Mouse (Mus musculus) liver, embryonic 18 days (tissue): Measurements from ENCODE around the gene Rbm15b. TPM values are rescaled to one million over a fixed set of nuclear protein-coding genes. Genes with fewer than 3 reads are reported as not detected.

Experiments
- polyA plus RNA-seq: library from polyadenylated mRNA; depleted of rRNA; stranded (reverse); fragments of >200 nt; gene quantifications from 2 replicates; pipeline ENCODE4 v1.2.3, GENCODE M21; 2012; rRNA removed

Gene Rbm15b
- polyA plus RNA-seq = 3.4 TPM in 2 replicates

GRCm38 (mm10) chr9:106886828-106887702, at the start of gene Rbm15b:
TSS of gene Rbm15b (minus strand) at chr9:106887428.

GRCm38 (mm10) chr9:106891829-106892551, 4.8 kb upstream of the Rbm15b start, which contains the start of gene Manf:
TSS of gene Manf (minus strand) at chr9:106891979.

Other genes with a start within 250 kb of the Rbm15b start
- not detected in 2 replicates for gene Grm2, start 231.3 kb downstream of the Rbm15b start, polyA plus RNA-seq
- 16.3 and 18.2 TPM in 2 replicates for gene Tex264, start 201.5 kb downstream of the Rbm15b start, polyA plus RNA-seq
- 2.3 and 2.8 TPM in 2 replicates for gene Rad54l2, start 98.2 kb downstream of the Rbm15b start, polyA plus RNA-seq
- gene Dcaf1, start 65.6 kb downstream of the Rbm15b start, polyA plus RNA-seq = 8.5 and 9.3 TPM in 2 replicates
- 55.3 and 70.2 TPM in 2 replicates for gene Manf, start 4.6 kb upstream of the Rbm15b start, polyA plus RNA-seq